Mouse (Mus musculus) ES-E14 (cell line): ENCODE measurements around the gene Pmm1.

ENCODE experiments used
- CHD2 ChIP-seq: IDR thresholded peaks from 2 replicates; pipeline ENCODE4 v1.6.1; 2014; ENCODE audit warnings: mild to moderate bottlenecking, low read depth, low read length, inconsistent platforms
- HCFC1 ChIP-seq: IDR thresholded peaks from 2 replicates; pipeline ENCODE4 v1.6.1; 2012; ENCODE audit warnings: low read length, inconsistent platforms, borderline replicate concordance; ENCODE audit not compliant: insufficient read depth
- MAFK ChIP-seq: IDR thresholded peaks from 2 replicates; pipeline ENCODE4 v1.6.1; 2014; ENCODE audit warnings: mild to moderate bottlenecking, low read depth, low read length, inconsistent platforms; ENCODE audit not compliant: insufficient read depth
- ZC3H11A ChIP-seq: IDR thresholded peaks from 2 replicates; pipeline ENCODE4 v1.6.1; 2012; ENCODE audit warnings: low read depth, mild to moderate bottlenecking, inconsistent platforms, low read length, borderline replicate concordance
- ZNF384 ChIP-seq: IDR thresholded peaks from 2 replicates; pipeline ENCODE4 v1.6.1; 2012; ENCODE audit warnings: low read depth, low read length, inconsistent platforms

- no peak for TF ChIP-seq HCFC1
- TF ChIP-seq MAFK = no peak
- TF ChIP-seq CHD2 = no peak
- no peak for TF ChIP-seq ZNF384
- TF ChIP-seq ZC3H11A = no peak
These were observed 23.4 kb downstream of the Pmm1 start for GRCm38 (mm10) chr15:81937098-81937972.
